Mouse (Mus musculus): ENCODE measurements around the gene Hist1h2bg. TPM values are rescaled to one million over a fixed set of nuclear protein-coding genes. Genes with fewer than 3 reads are reported as not detected.

The Hist1h2bg gene
- polyA plus RNA-seq, 1 experiment from 2014 or later, result 6.9 TPM

- DNase-seq (ENCODE audit: low spot score) (no peak), ATAC-seq (ENCODE audit: insufficient read depth, low FRiP score, low TSS enrichment) (no peak)
- Histone ChIP-seq H3K4me3 (ENCODE audit: low read depth, low read length) (no peak overlapping the region), H3K27ac (ENCODE audit: low read depth, low read length) (no peak overlapping the region), H3K4me2 (ENCODE audit: low read depth) (no peak overlapping the region), H3K9me3 (ENCODE audit: control insufficient read depth, low read length) (no peaks in the 10 kb centered on the region), H3K4me1 (ENCODE audit: control insufficient read depth, insufficient read depth, low read length) (no peaks in the 10 kb centered on the region), H3K9ac (ENCODE audit: low read length) (no peak overlapping the region), H3K27me3 (ENCODE audit: control insufficient read depth, insufficient read depth, low read length) (no peaks in the 10 kb centered on the region), H3K36me3 (ENCODE audit: control insufficient read depth, insufficient read depth, low read length) (no peaks in the 10 kb centered on the region)
- WGBS, result 89% methylated on average over 5 of the region's 5 CpGs
Observed at GRCm38 (mm10) chr13:23593051-23593770, 22.0 kb downstream of the Hist1h2bg start.

- H3K27me3 ChIP-seq (ENCODE audit: control insufficient read depth, insufficient read depth, low read length), result no peaks in the 10 kb centered on the region
- 87% methylated on average over 2 of the region's 2 CpGs for WGBS
- ATAC-seq (ENCODE audit: insufficient read depth, low FRiP score, low TSS enrichment) (no peak), DNase-seq (ENCODE audit: low spot score) (no peak)
- H3K27ac ChIP-seq (ENCODE audit: low read depth, low read length), result no peak overlapping the region
- no peak overlapping the region for H3K9ac ChIP-seq (ENCODE audit: low read length)
- H3K4me1 ChIP-seq (ENCODE audit: control insufficient read depth, insufficient read depth, low read length), result no peaks in the 10 kb centered on the region
- no peak overlapping the region for H3K4me3 ChIP-seq (ENCODE audit: low read depth, low read length)
- no peak overlapping the region for H3K4me2 ChIP-seq (ENCODE audit: low read depth)
- H3K9me3 ChIP-seq (ENCODE audit: control insufficient read depth, low read length), result no peaks in the 10 kb centered on the region
- H3K36me3 ChIP-seq (ENCODE audit: control insufficient read depth, insufficient read depth, low read length), result no peaks in the 10 kb centered on the region
Observed at GRCm38 (mm10) chr13:23595185-23595584, 24.0 kb downstream of the Hist1h2bg start.

DNA sequence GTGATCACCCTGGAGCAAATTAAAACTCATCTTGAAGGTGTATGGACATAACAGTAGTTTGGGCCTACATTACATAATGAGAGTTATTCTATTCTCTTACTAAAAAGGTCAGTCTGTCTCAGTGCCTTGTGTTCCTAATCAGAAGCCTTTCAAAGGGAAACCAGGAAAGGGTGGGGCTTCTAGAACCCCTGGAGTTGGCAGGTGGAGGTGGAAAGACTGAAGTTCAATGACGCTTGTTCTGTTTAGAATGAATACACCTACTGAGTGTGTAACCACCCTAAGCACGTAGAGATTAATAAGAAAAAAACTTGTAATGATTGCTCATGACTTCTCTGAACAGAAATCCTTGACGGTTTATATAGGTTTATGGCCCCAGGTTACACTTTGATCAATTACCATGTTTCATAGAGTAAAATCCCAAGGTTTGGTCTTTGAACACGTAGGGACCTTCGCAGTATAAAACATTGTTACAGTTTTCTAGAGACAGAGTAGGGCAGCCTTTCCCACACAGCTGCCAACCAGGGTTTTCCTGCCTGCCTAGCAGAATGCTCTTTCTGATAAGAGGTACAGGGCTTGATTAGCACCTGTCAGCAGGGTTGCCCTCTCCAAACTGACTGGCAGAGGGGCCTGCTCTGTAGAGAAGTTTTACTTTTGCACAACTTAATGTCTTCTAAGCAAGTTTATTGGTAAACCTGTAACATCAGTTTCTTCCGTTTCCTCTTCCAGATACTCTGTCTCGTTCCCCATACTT is 24.6 kb downstream of the Hist1h2bg start:
- no peaks in the 10 kb centered on the region for H3K4me1 ChIP-seq (ENCODE audit: control insufficient read depth, insufficient read depth, low read length)
- no peak overlapping the region for H3K9ac ChIP-seq (ENCODE audit: low read length)
- no peak overlapping the region for H3K4me2 ChIP-seq (ENCODE audit: low read depth)
- no peak overlapping the region for H3K27ac ChIP-seq (ENCODE audit: low read depth, low read length)
- no peaks in the 10 kb centered on the region for H3K36me3 ChIP-seq (ENCODE audit: control insufficient read depth, insufficient read depth, low read length)
- H3K4me3 ChIP-seq (ENCODE audit: low read depth, low read length), result no peak overlapping the region
- no peaks in the 10 kb centered on the region for H3K9me3 ChIP-seq (ENCODE audit: control insufficient read depth, low read length)
- DNase-seq (ENCODE audit: low spot score), result no peak
- no peak for ATAC-seq (ENCODE audit: insufficient read depth, low FRiP score, low TSS enrichment)
- WGBS, result 87% methylated on average over 7 of the region's 7 CpGs
- no peaks in the 10 kb centered on the region for H3K27me3 ChIP-seq (ENCODE audit: control insufficient read depth, insufficient read depth, low read length)

- 8% methylated on average over 9 of the region's 9 CpGs for WGBS
- peak; percentile 74 for DNase-seq (ENCODE audit: low spot score)
- no peaks in the 10 kb centered on the region for H3K27me3 ChIP-seq (ENCODE audit: control insufficient read depth, insufficient read depth, low read length)
- no peaks in the 10 kb centered on the region for H3K36me3 ChIP-seq (ENCODE audit: control insufficient read depth, insufficient read depth, low read length)
- H3K4me2 ChIP-seq (ENCODE audit: low read depth), result no peak overlapping the region
- no peaks in the 10 kb centered on the region for H3K4me1 ChIP-seq (ENCODE audit: control insufficient read depth, insufficient read depth, low read length)
- H3K9ac ChIP-seq (ENCODE audit: low read length), result no peak overlapping the region
- no peak for ATAC-seq (ENCODE audit: insufficient read depth, low FRiP score, low TSS enrichment)
- H3K4me3 ChIP-seq (ENCODE audit: low read depth, low read length), result no peak overlapping the region
- no peak overlapping the region for H3K27ac ChIP-seq (ENCODE audit: low read depth, low read length)
- H3K9me3 ChIP-seq (ENCODE audit: control insufficient read depth, low read length), result no peaks in the 10 kb centered on the region
Observed at GRCm38 (mm10) chr13:23597957-23598356, 26.8 kb downstream of the Hist1h2bg start.

DNA sequence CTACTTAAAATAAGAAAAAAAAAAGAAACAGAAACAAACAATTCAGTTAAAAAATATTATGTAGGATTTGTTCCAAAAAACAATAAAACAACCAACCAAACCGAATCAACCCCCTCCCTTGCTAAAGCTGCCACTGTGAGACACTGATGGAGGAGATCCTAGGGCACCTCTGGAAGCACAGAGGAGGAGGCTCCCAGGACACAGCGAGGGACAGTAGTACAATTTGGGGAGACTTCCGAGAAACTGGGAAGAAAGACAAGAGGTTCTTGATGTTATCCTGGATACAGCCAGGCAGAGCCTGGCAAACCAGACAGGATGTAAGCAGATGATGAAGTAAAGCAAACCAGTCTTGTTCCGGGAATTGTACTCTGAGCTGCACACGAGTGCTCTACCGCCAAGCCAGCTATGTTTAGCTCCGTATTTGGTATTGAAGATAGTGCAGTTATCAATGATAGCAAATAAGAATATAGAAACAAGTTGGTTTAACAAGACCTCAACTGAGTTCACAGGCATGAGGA is 32.0 kb downstream of the Hist1h2bg start:
- H3K36me3 ChIP-seq (ENCODE audit: control insufficient read depth, insufficient read depth, low read length), result no peaks in the 10 kb centered on the region
- H3K4me3 ChIP-seq (ENCODE audit: low read depth, low read length), result no peak overlapping the region
- no peaks in the 10 kb centered on the region for H3K9me3 ChIP-seq (ENCODE audit: control insufficient read depth, low read length)
- H3K4me2 ChIP-seq (ENCODE audit: low read depth), result no peak overlapping the region
- no peaks in the 10 kb centered on the region for H3K4me1 ChIP-seq (ENCODE audit: control insufficient read depth, insufficient read depth, low read length)
- H3K27me3 ChIP-seq (ENCODE audit: control insufficient read depth, insufficient read depth, low read length), result no peaks in the 10 kb centered on the region
- H3K9ac ChIP-seq (ENCODE audit: low read length), result no peak overlapping the region
- no peak for ATAC-seq (ENCODE audit: insufficient read depth, low FRiP score, low TSS enrichment)
- DNase-seq (ENCODE audit: low spot score), result no peak
- no peak overlapping the region for H3K27ac ChIP-seq (ENCODE audit: low read depth, low read length)
- WGBS, result 80% methylated on average over 7 of the region's 7 CpGs

- ATAC-seq (ENCODE audit: insufficient read depth, low FRiP score, low TSS enrichment), result no peak
- 79% methylated on average over 3 of the region's 3 CpGs for WGBS
Observed at GRCm38 (mm10) chr13:23604452-23604851, 33.3 kb downstream of the Hist1h2bg start.

DNA sequence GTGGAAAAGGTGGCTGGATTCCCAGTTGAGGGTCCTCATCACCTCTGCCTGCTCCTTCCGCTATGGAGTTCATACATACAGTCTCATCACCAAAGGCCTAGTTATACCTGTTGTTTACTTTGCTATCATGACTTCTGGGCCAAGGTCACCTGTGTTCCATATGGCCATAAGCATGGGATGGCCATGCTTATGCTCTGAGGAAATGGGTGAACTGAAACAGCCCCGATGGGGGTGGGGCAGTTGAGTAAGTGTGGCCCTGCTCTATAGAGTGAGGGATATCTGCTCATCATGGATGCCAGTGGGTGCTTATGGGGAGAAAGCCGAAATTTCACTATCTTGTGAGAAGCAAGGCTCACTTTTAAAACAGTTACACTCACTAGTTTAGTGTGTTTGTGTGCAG is 33.9 kb downstream of the Hist1h2bg start:
- no peak for DNase-seq (ENCODE audit: low spot score)

More at GRCm38 (mm10) chr13:23604452-23604851, 33.3 kb downstream of the Hist1h2bg start:
- Histone ChIP-seq H3K4me3 (ENCODE audit: low read depth, low read length) (no peak overlapping the region), H3K4me1 (ENCODE audit: control insufficient read depth, insufficient read depth, low read length) (no peaks in the 10 kb centered on the region), H3K36me3 (ENCODE audit: control insufficient read depth, insufficient read depth, low read length) (no peaks in the 10 kb centered on the region), H3K9me3 (ENCODE audit: control insufficient read depth, low read length) (no peaks in the 10 kb centered on the region), H3K27ac (ENCODE audit: low read depth, low read length) (no peak overlapping the region), H3K4me2 (ENCODE audit: low read depth) (no peak overlapping the region), H3K27me3 (ENCODE audit: control insufficient read depth, insufficient read depth, low read length) (no peaks in the 10 kb centered on the region), H3K9ac (ENCODE audit: low read length) (no peak overlapping the region)
- DNase-seq (ENCODE audit: low spot score), result no peak

GRCm38 (mm10) chr13:23609209-23609608 is 38.0 kb downstream of the Hist1h2bg start:
- Histone ChIP-seq H3K9ac (ENCODE audit: low read length) (no peak overlapping the region), H3K9me3 (ENCODE audit: control insufficient read depth, low read length) (no peaks in the 10 kb centered on the region), H3K4me1 (ENCODE audit: control insufficient read depth, insufficient read depth, low read length) (no peaks in the 10 kb centered on the region), H3K27me3 (ENCODE audit: control insufficient read depth, insufficient read depth, low read length) (no peaks in the 10 kb centered on the region), H3K27ac (ENCODE audit: low read depth, low read length) (no peak overlapping the region), H3K36me3 (ENCODE audit: control insufficient read depth, insufficient read depth, low read length) (no peaks in the 10 kb centered on the region), H3K4me3 (ENCODE audit: low read depth, low read length) (no peak overlapping the region), H3K4me2 (ENCODE audit: low read depth) (no peak overlapping the region)
- 90% methylated on average over 4 of the region's 4 CpGs for WGBS
- no peak for DNase-seq (ENCODE audit: low spot score)
- no peak for ATAC-seq (ENCODE audit: insufficient read depth, low FRiP score, low TSS enrichment)

More for the DNA sequence above, 33.9 kb downstream of the Hist1h2bg start:
- H3K4me1 ChIP-seq (ENCODE audit: control insufficient read depth, insufficient read depth, low read length), result no peaks in the 10 kb centered on the region
- 93% methylated on average over 3 of the region's 3 CpGs for WGBS
- no peak overlapping the region for H3K4me3 ChIP-seq (ENCODE audit: low read depth, low read length)
- no peak overlapping the region for H3K27ac ChIP-seq (ENCODE audit: low read depth, low read length)
- no peaks in the 10 kb centered on the region for H3K9me3 ChIP-seq (ENCODE audit: control insufficient read depth, low read length)
- H3K4me2 ChIP-seq (ENCODE audit: low read depth), result no peak overlapping the region
- H3K36me3 ChIP-seq (ENCODE audit: control insufficient read depth, insufficient read depth, low read length), result no peaks in the 10 kb centered on the region
- H3K27me3 ChIP-seq (ENCODE audit: control insufficient read depth, insufficient read depth, low read length), result no peaks in the 10 kb centered on the region
- no peak overlapping the region for H3K9ac ChIP-seq (ENCODE audit: low read length)
- ATAC-seq (ENCODE audit: insufficient read depth, low FRiP score, low TSS enrichment), result no peak

- no peaks in the 10 kb centered on the region for H3K36me3 ChIP-seq (ENCODE audit: control insufficient read depth, insufficient read depth, low read length)
- no peaks in the 10 kb centered on the region for H3K27me3 ChIP-seq (ENCODE audit: control insufficient read depth, insufficient read depth, low read length)
- ATAC-seq (ENCODE audit: insufficient read depth, low FRiP score, low TSS enrichment) (no peak), DNase-seq (ENCODE audit: low spot score) (no peak)
- H3K4me3 ChIP-seq (ENCODE audit: low read depth, low read length), result no peak overlapping the region
- no peak overlapping the region for H3K9ac ChIP-seq (ENCODE audit: low read length)
- H3K9me3 ChIP-seq (ENCODE audit: control insufficient read depth, low read length), result no peaks in the 10 kb centered on the region
- no peak overlapping the region for H3K27ac ChIP-seq (ENCODE audit: low read depth, low read length)
- H3K4me2 ChIP-seq (ENCODE audit: low read depth), result no peak overlapping the region
- H3K4me1 ChIP-seq (ENCODE audit: control insufficient read depth, insufficient read depth, low read length), result no peaks in the 10 kb centered on the region
Observed at GRCm38 (mm10) chr13:23609844-23610243, 38.6 kb downstream of the Hist1h2bg start.

All from neural tube, embryonic 11.5 days (tissue).